Mouse (Mus musculus) heart, adult 2 months (tissue): ENCODE measurements around the gene Faap24.

Experiments used
- CTCF ChIP-seq: fragments of 200-600 bp; IDR thresholded peaks from 2 replicates; pipeline ENCODE4 v1.8.1; 2022; ENCODE audit warnings: antibody characterized with exemption, mild to moderate bottlenecking, moderate library complexity
- EP300 ChIP-seq: fragments of 200-500 bp; IDR thresholded peaks from 2 replicates; pipeline ENCODE4 v1.6.1; 2011; ENCODE audit warnings: low read depth, low read length, control low read depth; ENCODE audit not compliant: insufficient read depth

DNA sequence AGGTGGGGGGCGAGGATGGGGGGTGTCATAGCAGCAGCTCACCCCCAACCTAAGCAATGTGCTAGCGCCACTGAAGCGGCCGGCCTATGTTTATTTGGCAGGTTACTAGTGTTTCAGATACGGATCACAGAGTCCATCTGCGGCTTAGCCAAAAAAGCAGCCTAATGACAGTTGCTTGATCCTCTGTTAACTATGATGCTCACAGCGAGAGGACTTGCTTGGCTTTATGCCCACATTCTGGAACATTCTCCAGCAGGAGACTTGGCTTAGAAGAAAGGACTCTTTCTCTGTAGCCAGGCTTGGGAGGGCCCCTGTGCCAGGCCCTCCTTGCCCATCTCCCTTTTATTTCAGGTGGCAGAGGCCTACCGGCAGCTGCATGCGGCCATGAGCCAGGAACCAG lies 20.0 kb downstream of the Faap24 start:
- TF ChIP-seq CTCF, result no peak
- no peak for TF ChIP-seq EP300
